Mouse (Mus musculus) ES-Bruce4 (cell line): ENCODE measurements at regions not wholly inside any gene's neighbourhood (a gene's known extent, or its start where the extent isn't known, plus 50 kb on each side); places are given as distances from the start of the nearest gene placed in this dataset.

Experiments used
- H3K27ac ChIP-seq: 2 replicates; pipeline ENCODE4 v1.5.1; 2012; ENCODE audit warnings: low read length, inconsistent platforms; ENCODE audit not compliant: insufficient read depth
- H3K27me3 ChIP-seq: 2 replicates; pipeline ENCODE4 v1.6.1; 2012; ENCODE audit warnings: mild to moderate bottlenecking, low read length, inconsistent platforms; ENCODE audit not compliant: control insufficient read depth, poor library complexity, insufficient read depth, severe bottlenecking
- H3K36me3 ChIP-seq: 2 replicates; pipeline ENCODE4 v1.6.1; 2012; ENCODE audit warnings: inconsistent platforms, mild to moderate bottlenecking, low read length, moderate library complexity; ENCODE audit not compliant: control insufficient read depth, poor library complexity, insufficient read depth, severe bottlenecking
- H3K4me1 ChIP-seq: one replicate; pipeline ENCODE4 v1.8.1; 2011; ENCODE audit warnings: low read length; ENCODE audit not compliant: control insufficient read depth, insufficient read depth
- H3K4me3 ChIP-seq: 2 replicates; pipeline ENCODE4 v1.5.1; 2011; ENCODE audit warnings: low read depth, mild to moderate bottlenecking, low read length
- H3K9ac ChIP-seq: 2 replicates; pipeline ENCODE4 v1.6.1; 2012; ENCODE audit warnings: low read depth, mild to moderate bottlenecking, inconsistent platforms; ENCODE audit not compliant: poor library complexity, severe bottlenecking
- H3K9me3 ChIP-seq: replicated peaks from 2 replicates; pipeline ENCODE4 v1.6.1; 2012; ENCODE audit warnings: mild to moderate bottlenecking, low read length, inconsistent platforms; ENCODE audit not compliant: control insufficient read depth, poor library complexity, insufficient read depth, severe bottlenecking
- CTCF ChIP-seq: IDR thresholded peaks from one replicate; pipeline ENCODE4 v1.8.1; 2011; ENCODE audit warnings: low read depth, low read length
- EP300 ChIP-seq: IDR thresholded peaks from 2 replicates; pipeline ENCODE4 v1.6.1; 2011; ENCODE audit warnings: low read depth, low read length; ENCODE audit not compliant: insufficient read depth
- POLR2A ChIP-seq: IDR thresholded peaks from one replicate; pipeline ENCODE4 v1.8.1; 2011; ENCODE audit warnings: low read length; ENCODE audit not compliant: insufficient read depth

DNA sequence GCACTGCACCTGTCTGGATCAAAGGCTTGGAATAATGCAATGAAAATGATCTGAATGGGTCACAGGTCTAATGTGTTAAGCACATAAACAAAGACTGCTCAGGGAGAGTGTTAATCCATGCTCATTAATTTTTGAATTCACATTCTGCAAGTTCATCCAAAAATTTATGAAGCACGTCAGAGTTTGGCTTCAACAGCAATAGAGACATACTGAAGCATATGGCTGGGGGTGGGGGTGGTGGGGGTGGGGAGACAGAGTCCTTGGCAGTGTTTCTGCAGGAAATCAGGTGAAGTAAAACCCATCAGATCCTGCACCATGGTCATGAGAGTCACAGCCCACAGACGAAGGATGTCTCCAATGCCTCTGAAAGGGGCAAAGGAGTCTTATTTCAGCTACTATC, 526.7 kb downstream of the Pom121l12 start:
- no peak overlapping the region for H3K4me3 ChIP-seq

More for the DNA sequence above, 526.7 kb downstream of the Pom121l12 start:
- Histone ChIP-seq H3K9me3 (no peaks in the 10 kb centered on the region), H3K27ac (no peak overlapping the region), H3K36me3 (no peaks in the 10 kb centered on the region), H3K4me1 (no peaks in the 10 kb centered on the region), H3K9ac (no peak overlapping the region), H3K27me3 (no peaks in the 10 kb centered on the region)
- TF ChIP-seq POLR2A (no peak), CTCF (no peak), EP300 (no peak)
